Mouse (Mus musculus) adrenal gland, adult 8-10 months (tissue): Measurements from ENCODE around the gene Krt5. TPM values are rescaled to one million over a fixed set of nuclear protein-coding genes. Genes with fewer than 3 reads are reported as not detected.

Experiments
- microRNA-seq, 2 experiments: library from miRNA; unstranded; fragments of <30 nt; microRNA quantifications; one replicate each; pipeline ENCODE4 v1.2.0; 2022
- total RNA-seq, 4 experiments: library from RNA; stranded (reverse); gene quantifications; 2 replicates each; pipeline ENCODE4 v1.2.4; 2022

Gene Krt5
- total RNA-seq, 4 experiments from 2014 or later: not detected

Small RNA genes within 50 kb of the gene (microRNA-seq; reads per million reads assigned to microRNA genes)
- gene Gm44323 (0 to 0.17 reads per million in 2 experiments), gene Gm44342 (0 reads per million in 2 experiments), gene Gm44383 (0 reads per million in 2 experiments)

Other genes with a start within 250 kb of the Krt5 start
- gene Krt81, start 249.1 kb downstream of the Krt5 start, total RNA-seq: not detected
- not detected for gene Krt86, start 239.4 kb downstream of the Krt5 start, total RNA-seq
- not detected for gene Krt83, start 221.4 kb downstream of the Krt5 start, total RNA-seq
- not detected for gene Gm49425, start 195.6 kb downstream of the Krt5 start, total RNA-seq
- gene Krt84, start 180.1 kb downstream of the Krt5 start, total RNA-seq: not detected
- gene Krt82, start 162.2 kb downstream of the Krt5 start, total RNA-seq: not detected
- gene Krt90, start 149.9 kb downstream of the Krt5 start, total RNA-seq: not detected
- gene Krt75, start 139.0 kb downstream of the Krt5 start, total RNA-seq: not detected
- not detected for gene Gm5414, start 84.7 kb downstream of the Krt5 start, total RNA-seq
- gene Gm5478, start 65.5 kb downstream of the Krt5 start, total RNA-seq: not detected
- gene Krt6b, start 32.6 kb downstream of the Krt5 start, total RNA-seq: not detected
- gene Krt6a, start 18.6 kb downstream of the Krt5 start, total RNA-seq: not detected
- gene Krt71, start 30.2 kb upstream of the Krt5 start, total RNA-seq: not detected
- not detected for gene Krt72, start 73.6 kb upstream of the Krt5 start, total RNA-seq
- gene Krt73, start 89.4 kb upstream of the Krt5 start, total RNA-seq: not detected
- not detected for gene Krt2, start 105.3 kb upstream of the Krt5 start, total RNA-seq
- 1 to 10 TPM in 1 of 4 experiments, under 1 TPM in 3; 0.20 to 1.0 (median 0.58) TPM for gene Krt1, start 137.9 kb upstream of the Krt5 start, total RNA-seq
- gene Krt77, start 156.8 kb upstream of the Krt5 start, total RNA-seq: not detected
- gene Krt76, start 180.0 kb upstream of the Krt5 start, total RNA-seq: under 1 TPM in 2 of 4 experiments, not detected in 2; 0.29 to 0.31 TPM
- not detected for gene Krt4, start 211.8 kb upstream of the Krt5 start, total RNA-seq
- gene Krt79, start 227.4 kb upstream of the Krt5 start, total RNA-seq: 1 to 10 TPM in 1 of 4 experiments, under 1 TPM in 3; 0.37 to 2.0 (median 0.57) TPM
- not detected for gene Krt78, start 241.4 kb upstream of the Krt5 start, total RNA-seq